Mouse (Mus musculus) cerebellum, adult 2 months (tissue): ENCODE results near the gene Gpd2.

Source experiments
- CTCF ChIP-seq: fragments of 200-500 bp; IDR thresholded peaks from 2 replicates; pipeline ENCODE4 v1.5.1; 2011; ENCODE audit warnings: low read depth, mild to moderate bottlenecking, control low read depth, low read length, moderate library complexity, borderline replicate concordance; ENCODE audit not compliant: insufficient read depth
- POLR2A ChIP-seq: fragments of 200-500 bp; IDR thresholded peaks from 2 replicates; pipeline ENCODE4 v1.6.1; 2011; ENCODE audit warnings: low read length, control low read depth, borderline replicate concordance; ENCODE audit not compliant: insufficient read depth

GRCm38 (mm10) chr2:57395071-57395470 is 157.6 kb downstream of the Gpd2 start:
- no peak for TF ChIP-seq CTCF
- no peak for TF ChIP-seq POLR2A
